Mouse (Mus musculus) limb, embryonic 10.5 days (tissue): Measurements from ENCODE around the gene Celf5. TPM values are rescaled to one million over a fixed set of nuclear protein-coding genes. Genes with fewer than 3 reads are reported as not detected.

ENCODE experiments used
- DNase-seq: peaks from one replicate; pipeline ENCODE4 v3.0.0-alpha.2; 2017; ENCODE audit warnings: low spot score
- H3K27ac ChIP-seq: fragments of 300-500 bp; sonication (generic); 2 replicates; pipeline ENCODE4 v1.5.1; 2016; ENCODE audit warnings: mild to moderate bottlenecking
- H3K27me3 ChIP-seq: fragments of 300-500 bp; sonication (generic); 2 replicates; pipeline ENCODE4 v1.6.1; 2016; ENCODE audit warnings: low read depth, mild to moderate bottlenecking; ENCODE audit not compliant: poor library complexity, severe bottlenecking
- H3K36me3 ChIP-seq: fragments of 300-500 bp; sonication (generic); 2 replicates; pipeline ENCODE4 v1.6.1; 2016; ENCODE audit warnings: mild to moderate bottlenecking, moderate library complexity
- H3K4me1 ChIP-seq: fragments of 300-500 bp; sonication (generic); 2 replicates; pipeline ENCODE4 v1.6.1; 2016
- H3K4me3 ChIP-seq: fragments of 300-500 bp; sonication (generic); 2 replicates; pipeline ENCODE4 v1.5.1; 2016; ENCODE audit warnings: mild to moderate bottlenecking, moderate library complexity
- H3K9me3 ChIP-seq: fragments of 300-500 bp; sonication (generic); replicated peaks from 2 replicates; pipeline ENCODE4 v1.6.1; 2016; ENCODE audit warnings: mild to moderate bottlenecking
- WGBS: fragments of 180-500 bp; shearing (Covaris S2); methylation state at CpG from one replicate; pipeline ENCODE4 v1.1.7; 2016; 5-methylcytosine and 5-hydroxymethylcytosine counted together
- polyA plus RNA-seq: library from polyadenylated mRNA; unstranded; fragments of >200 nt; fragmentation: Nextera tagmentation; extraction: Ambion mirVana; gene quantifications from 2 replicates; pipeline ENCODE4 v1.2.1, GENCODE M21; 2016

The Celf5 gene
- polyA plus RNA-seq, 1 experiment from 2014 or later = 0.48 TPM

DNA sequence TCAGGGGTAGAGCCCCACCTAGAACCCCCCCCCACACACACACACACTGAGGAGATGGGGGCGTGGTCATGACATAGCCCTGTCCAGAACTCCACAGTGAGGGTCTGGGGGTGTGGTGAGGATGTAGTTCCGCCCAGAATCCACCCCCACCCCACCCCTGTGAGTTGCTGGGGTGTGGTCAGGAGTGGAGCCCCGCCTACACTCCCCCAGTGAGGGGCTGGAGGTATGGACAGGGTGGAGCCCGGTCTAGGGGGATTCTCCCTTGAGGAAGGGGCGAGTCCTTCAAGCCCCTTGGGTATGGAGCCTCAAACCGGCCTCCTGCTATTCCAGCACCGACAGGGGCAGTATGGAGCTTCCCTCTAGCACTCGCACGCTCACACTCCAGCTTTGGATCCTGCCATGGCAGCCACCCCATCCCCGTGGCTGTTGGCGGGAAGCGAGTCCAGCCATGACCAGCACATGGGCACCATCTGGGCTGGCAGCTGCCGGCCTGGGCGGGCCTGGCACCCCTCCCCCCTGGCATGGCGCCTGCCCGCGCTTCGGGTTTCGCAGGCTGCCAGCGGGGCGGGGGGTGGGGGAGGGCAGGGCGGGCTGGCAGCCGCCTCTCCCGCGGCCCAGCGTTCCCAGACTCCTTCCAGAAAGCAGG, 65.8 kb downstream of the Celf5 start:
- Histone ChIP-seq H3K4me3 (peak overlapping the region; percentile 50), H3K27ac (peak overlapping the region; percentile 89), H3K9me3 (no peaks in the 10 kb centered on the region), H3K4me1 (peaks cover 84% of the 10 kb centered on the region), H3K36me3 (peaks cover 9% of the 10 kb centered on the region), H3K27me3 (peaks cover 18% of the 10 kb centered on the region)
- 1% methylated on average over 26 of the region's 26 CpGs for WGBS
- peak; percentile 83 for DNase-seq

DNA sequence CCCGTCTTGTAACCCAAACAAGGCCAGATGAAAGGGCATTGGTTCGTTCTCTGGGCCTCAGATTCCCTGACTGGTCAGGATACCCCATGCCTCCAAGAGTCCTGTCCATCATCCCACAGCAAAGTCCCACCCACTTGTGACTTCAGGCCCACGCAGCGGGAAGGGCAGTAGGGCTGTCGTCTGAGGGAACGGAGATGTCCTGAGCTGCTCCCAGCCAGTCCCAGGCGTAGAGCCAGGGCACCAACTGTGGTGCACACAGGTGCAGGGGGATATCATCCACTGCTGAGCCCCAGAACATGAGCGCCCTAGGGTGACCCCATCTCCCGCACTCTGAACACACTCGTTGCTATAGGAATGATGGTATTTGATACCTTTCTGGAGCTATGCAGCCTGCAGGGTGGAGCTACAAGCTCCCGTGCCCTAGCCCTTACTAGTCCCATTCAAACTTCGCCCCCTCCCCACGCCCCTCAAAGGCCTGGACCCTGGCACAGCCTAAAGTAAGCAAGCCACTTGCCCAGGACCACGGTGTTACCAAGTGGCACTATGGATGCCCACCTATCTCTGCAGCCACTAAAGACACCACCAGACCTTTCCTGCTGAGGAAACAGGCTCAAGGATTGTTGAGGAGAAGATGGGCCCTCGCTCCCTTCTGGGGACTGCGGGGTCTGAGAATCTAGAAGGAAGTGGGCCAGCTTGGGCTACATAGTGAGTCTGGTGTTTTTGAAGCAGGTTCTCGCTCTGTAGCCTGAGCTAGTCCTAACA, 66.8 kb downstream of the Celf5 start:
- H3K36me3 ChIP-seq = peaks cover 11% of the 10 kb centered on the region
- WGBS = 68% methylated on average over 17 of the region's 17 CpGs
- H3K27ac ChIP-seq = peak overlapping the region; percentile 89
- peaks cover 9% of the 10 kb centered on the region for H3K27me3 ChIP-seq
- H3K4me3 ChIP-seq = no peak overlapping the region
- DNase-seq = no peak
- H3K4me1 ChIP-seq = peaks cover 94% of the 10 kb centered on the region
- H3K9me3 ChIP-seq = no peaks in the 10 kb centered on the region

DNA sequence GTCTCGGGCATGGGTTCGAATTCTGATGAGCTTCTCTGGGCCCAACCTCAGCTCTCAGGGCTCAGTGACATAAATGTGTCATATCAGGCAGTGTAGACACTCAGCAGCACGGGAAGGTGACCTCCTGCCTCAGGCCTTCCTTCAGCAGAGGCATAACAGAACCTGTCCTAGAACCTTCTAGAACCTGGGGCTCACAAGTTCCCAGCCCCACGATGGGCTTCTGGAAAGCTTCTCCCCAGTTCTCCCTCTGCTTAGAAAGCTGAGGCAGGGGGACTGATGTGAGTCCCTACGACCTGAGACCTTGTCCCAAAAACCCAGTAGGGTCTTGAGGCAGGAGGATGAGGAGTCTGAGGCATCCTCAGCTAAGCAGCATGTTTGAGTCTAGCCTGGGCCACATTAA, 67.4 kb downstream of the Celf5 start:
- Histone ChIP-seq H3K36me3 (peaks cover 7% of the 10 kb centered on the region), H3K9me3 (no peaks in the 10 kb centered on the region), H3K27me3 (peaks cover 3% of the 10 kb centered on the region), H3K4me3 (0 out of 2 replicates have a peak overlapping the region, but pooled peaks have one; percentile 14), H3K4me1 (peaks cover 99% of the 10 kb centered on the region), H3K27ac (peak overlapping the region; percentile 89)
- WGBS = 84% methylated on average over 5 of the region's 5 CpGs
- DNase-seq = no peak

GRCm38 (mm10) chr10:81414682-81415081, 67.8 kb downstream of the Celf5 start:
- DNase-seq = peak; percentile 58
- Histone ChIP-seq H3K4me1 (peaks cover 99% of the 10 kb centered on the region), H3K36me3 (peaks cover 3% of the 10 kb centered on the region), H3K9me3 (no peaks in the 10 kb centered on the region), H3K4me3 (peak overlapping the region; percentile 34; the same call in 1 of the 2 replicates), H3K27me3 (no peaks in the 10 kb centered on the region; the same call in 1 of the 2 replicates), H3K27ac (peak overlapping the region; percentile 89)

DNA sequence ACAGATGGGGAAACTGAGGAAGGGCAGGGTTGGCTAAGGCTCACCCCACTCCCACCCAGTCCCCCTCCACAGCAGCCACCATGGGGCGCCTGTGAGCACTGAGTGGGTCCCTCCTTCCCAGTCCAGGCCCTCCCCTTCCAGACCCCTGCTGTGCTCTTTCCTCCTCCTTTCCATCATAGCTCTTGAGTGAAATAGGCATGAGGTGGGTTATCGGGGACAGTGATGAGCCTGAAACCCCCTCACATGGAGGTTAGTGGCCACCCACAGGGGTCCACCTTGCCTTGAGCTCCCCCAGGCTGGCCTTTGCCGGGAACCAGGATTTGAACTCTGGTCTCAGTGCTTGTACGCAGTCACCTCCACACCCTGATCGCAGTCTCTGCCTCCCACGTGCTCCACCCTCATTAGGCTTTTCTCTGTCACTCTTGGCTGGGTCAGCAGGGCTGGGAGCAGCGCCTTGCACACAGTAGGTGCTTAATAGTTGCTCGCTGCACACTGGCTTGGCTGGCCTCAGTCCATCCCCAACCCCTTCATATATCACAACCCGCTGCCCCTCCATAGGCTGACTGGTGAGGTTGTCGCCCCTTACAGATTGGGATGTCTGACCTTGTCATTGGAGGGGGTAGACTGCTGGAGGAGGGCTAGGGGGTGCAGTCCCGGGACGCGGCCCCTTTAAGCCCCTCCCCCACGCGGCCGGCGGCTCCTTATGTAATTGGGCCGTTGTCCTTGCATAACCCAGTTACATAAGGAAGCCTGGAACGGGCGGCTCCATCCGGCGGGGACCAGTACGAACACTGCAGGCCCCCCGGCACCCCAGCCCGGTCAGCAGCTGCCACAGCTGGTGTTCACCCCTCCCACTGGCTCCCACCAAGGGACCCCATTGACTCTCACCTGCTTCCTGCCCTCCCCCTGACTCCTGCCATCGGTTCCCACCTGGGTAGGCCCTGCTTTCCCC, 68.9 kb downstream of the Celf5 start:
- no peaks in the 10 kb centered on the region for H3K9me3 ChIP-seq
- H3K4me1 ChIP-seq = peaks cover 100% of the 10 kb centered on the region
- WGBS = 27% methylated on average over 26 of the region's 26 CpGs
- H3K36me3 ChIP-seq = peaks cover 3% of the 10 kb centered on the region
- peak; percentile 78 for DNase-seq
- peak overlapping the region; percentile 89 for H3K27ac ChIP-seq
- no peaks in the 10 kb centered on the region for H3K27me3 ChIP-seq
- peak overlapping the region; percentile 34 for H3K4me3 ChIP-seq

GRCm38 (mm10) chr10:81412586-81413309, 69.8 kb downstream of the Celf5 start:
- Histone ChIP-seq H3K36me3 (peaks cover 3% of the 10 kb centered on the region), H3K4me3 (no peak overlapping the region), H3K27ac (peak overlapping the region; percentile 89), H3K4me1 (peaks cover 100% of the 10 kb centered on the region), H3K27me3 (peaks cover 8% of the 10 kb centered on the region), H3K9me3 (no peaks in the 10 kb centered on the region)
- DNase-seq = no peak
- WGBS = 74% methylated on average over 16 of the region's 16 CpGs

- H3K36me3 ChIP-seq = peaks cover 3% of the 10 kb centered on the region
- H3K27ac ChIP-seq = peak overlapping the region; percentile 89
- H3K9me3 ChIP-seq = no peaks in the 10 kb centered on the region
- no peak overlapping the region for H3K4me3 ChIP-seq
- peaks cover 100% of the 10 kb centered on the region for H3K4me1 ChIP-seq
- 85% methylated on average over 18 of the region's 18 CpGs for WGBS
- DNase-seq = no peak
- peaks cover 18% of the 10 kb centered on the region for H3K27me3 ChIP-seq
These were observed 70.8 kb downstream of the Celf5 start for GRCm38 (mm10) chr10:81411471-81412400.

GRCm38 (mm10) chr10:81410981-81411380, 71.5 kb downstream of the Celf5 start:
- Histone ChIP-seq H3K9me3 (no peaks in the 10 kb centered on the region), H3K4me3 (no peak overlapping the region), H3K27me3 (peaks cover 26% of the 10 kb centered on the region), H3K27ac (peak overlapping the region; percentile 89), H3K4me1 (peaks cover 100% of the 10 kb centered on the region), H3K36me3 (peaks cover 3% of the 10 kb centered on the region)
- DNase-seq = no peak
- 88% methylated on average over 9 of the region's 9 CpGs for WGBS

DNA sequence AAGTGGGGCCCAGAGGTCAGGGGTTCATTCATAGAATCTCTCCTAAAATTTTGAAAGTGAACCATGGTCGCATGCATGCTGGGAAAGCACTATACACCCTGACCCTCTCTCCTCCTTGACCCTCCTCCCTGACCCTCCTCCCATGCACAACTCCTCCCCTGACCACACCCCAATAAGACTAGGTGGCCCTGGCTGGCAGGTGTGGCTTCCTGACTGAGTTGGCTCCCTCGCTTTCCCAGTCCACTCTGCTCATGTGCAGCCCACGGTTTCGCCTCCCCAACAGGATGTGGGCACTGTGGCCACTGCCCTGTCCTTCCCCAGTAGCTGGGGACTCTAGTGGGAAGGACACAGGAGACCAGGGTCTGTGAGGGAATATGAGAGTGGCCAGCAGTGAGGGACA, 72.2 kb downstream of the Celf5 start:
- Histone ChIP-seq H3K36me3 (peaks cover 9% of the 10 kb centered on the region), H3K27ac (peak overlapping the region; percentile 80)
- 59% methylated on average over 4 of the region's 4 CpGs for WGBS

DNA sequence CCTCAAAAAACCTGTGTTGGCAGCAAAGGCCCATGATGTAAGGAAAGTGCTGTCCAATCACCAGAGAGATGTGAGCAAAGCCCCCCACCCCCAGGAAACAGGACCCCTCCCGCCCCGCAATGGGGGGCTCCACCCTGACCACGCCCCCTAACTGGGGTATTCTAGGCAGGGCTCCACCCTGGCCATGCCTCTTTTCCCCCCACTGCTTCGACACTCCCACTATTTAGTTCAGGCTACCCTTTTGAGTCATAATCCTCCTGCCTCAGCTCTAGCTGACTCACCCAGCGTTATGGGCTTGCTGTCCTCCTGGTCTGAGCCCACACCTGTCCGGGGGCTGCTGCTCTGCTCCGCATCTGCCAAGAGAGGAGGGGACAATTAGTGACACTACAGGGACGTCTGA, 73.2 kb downstream of the Celf5 start:
- peak overlapping the region; percentile 42 for H3K4me3 ChIP-seq

More for the DNA sequence above, 72.2 kb downstream of the Celf5 start:
- no peak for DNase-seq
- H3K27me3 ChIP-seq = peaks cover 32% of the 10 kb centered on the region
- 0 out of 2 replicates have a peak overlapping the region, but pooled peaks have one; percentile 42 for H3K4me3 ChIP-seq
- H3K4me1 ChIP-seq = peaks cover 99% of the 10 kb centered on the region
- H3K9me3 ChIP-seq = no peaks in the 10 kb centered on the region

More for the DNA sequence above, 73.2 kb downstream of the Celf5 start:
- H3K36me3 ChIP-seq = peaks cover 17% of the 10 kb centered on the region
- H3K4me1 ChIP-seq = peaks cover 96% of the 10 kb centered on the region
- peaks cover 43% of the 10 kb centered on the region for H3K27me3 ChIP-seq
- WGBS = 15% methylated on average over 8 of the region's 8 CpGs
- no peak for DNase-seq
- H3K27ac ChIP-seq = peak overlapping the region; percentile 80
- no peaks in the 10 kb centered on the region for H3K9me3 ChIP-seq
